Mouse (Mus musculus) lung, embryonic 14.5 days (tissue): ENCODE data around the gene Gskip. TPM values are rescaled to one million over a fixed set of nuclear protein-coding genes. Genes with fewer than 3 reads are reported as not detected.

Experiments used
- ATAC-seq: fragments of 200-750 bp; cut with Nextera tagmentation; 2 replicates; pipeline ENCODE4 v1.8.0; 2017; ENCODE audit warnings: mild to moderate bottlenecking, moderate TSS enrichment, moderate library complexity; ENCODE audit not compliant: insufficient read depth
- DNase-seq: peaks from one replicate; pipeline ENCODE4 v3.0.0-alpha.2; 2015
- H3K27ac ChIP-seq: fragments of 300-500 bp; sonication (generic); 2 replicates; pipeline ENCODE4 v1.5.1; 2014; ENCODE audit warnings: low read depth, mild to moderate bottlenecking, moderate library complexity
- H3K27me3 ChIP-seq: fragments of 300-500 bp; sonication (generic); 2 replicates; pipeline ENCODE4 v1.6.1; 2014; ENCODE audit warnings: low read length, control low read depth; ENCODE audit not compliant: insufficient read depth
- H3K36me3 ChIP-seq: fragments of 300-500 bp; sonication (generic); 2 replicates; pipeline ENCODE4 v1.6.1; 2014; ENCODE audit warnings: control low read depth; ENCODE audit not compliant: insufficient read depth
- H3K4me1 ChIP-seq: fragments of 300-500 bp; sonication (generic); 2 replicates; pipeline ENCODE4 v1.6.1; 2014; ENCODE audit warnings: antibody characterized with exemption, control low read depth; ENCODE audit not compliant: insufficient read depth
- H3K4me2 ChIP-seq: fragments of 300-500 bp; sonication (generic); 2 replicates; pipeline ENCODE4 v1.6.1; 2014; ENCODE audit warnings: mild to moderate bottlenecking
- H3K4me3 ChIP-seq: fragments of 300-500 bp; sonication (generic); 2 replicates; pipeline ENCODE4 v1.5.1; 2014; ENCODE audit warnings: low read depth, low read length
- H3K9ac ChIP-seq: fragments of 300-500 bp; sonication (generic); 2 replicates; pipeline ENCODE4 v1.6.1; 2014
- H3K9me3 ChIP-seq: fragments of 300-500 bp; sonication (generic); 2 replicates; pipeline ENCODE4 v1.6.1; 2016; ENCODE audit warnings: low read depth, low read length, control low read depth
- CTCF ChIP-seq: IDR thresholded peaks from 2 replicates; pipeline ENCODE4 v1.5.1; 2016; ENCODE audit warnings: antibody characterized with exemption, low read depth
- WGBS: fragments of 180-500 bp; shearing (Covaris S2); extraction: QIAGEN DNeasy Blood & Tissue Kit; methylation state at CpG from one replicate; pipeline ENCODE4 v1.1.7; 2014; 5-methylcytosine and 5-hydroxymethylcytosine counted together
- polyA plus RNA-seq: library from polyadenylated mRNA; unstranded; fragments of >200 nt; fragmentation: Nextera tagmentation; extraction: Ambion mirVana; gene quantifications from 2 replicates; pipeline ENCODE4 v1.2.1, GENCODE M21; 2014

Gene Gskip
- polyA plus RNA-seq, 1 experiment from 2014 or later = 30.6 TPM

GRCm38 (mm10) chr12:105678762-105679161 is 5.9 kb upstream of the Gskip start:
- 50% methylated on average over 3 of the region's 3 CpGs for WGBS
- H3K27ac ChIP-seq = no peak overlapping the region
- no peak overlapping the region for H3K4me3 ChIP-seq
- H3K27me3 ChIP-seq = no peaks in the 10 kb centered on the region
- peaks cover 21% of the 10 kb centered on the region for H3K36me3 ChIP-seq
- no peak overlapping the region for H3K4me2 ChIP-seq
- no peaks in the 10 kb centered on the region for H3K4me1 ChIP-seq
- no peak overlapping the region for H3K9ac ChIP-seq
- no peaks in the 10 kb centered on the region for H3K9me3 ChIP-seq
- no peak for TF ChIP-seq CTCF
- DNase-seq (no peak), ATAC-seq (no peak)

GRCm38 (mm10) chr12:105685001-105685691 is 517 bp downstream of the Gskip start, which contains the start of gene Atg2b:
TSS of gene Atg2b (minus strand) at chr12:105685211.
- Histone ChIP-seq H3K36me3 (peaks cover 16% of the 10 kb centered on the region), H3K9ac (peak within 1 kb of the TSS; percentile 93), H3K27me3 (no peaks in the 10 kb centered on the region), H3K4me2 (peak within 1 kb of the TSS; percentile 91), H3K4me3 (peak within 1 kb of the TSS; percentile 94), H3K27ac (peak within 1 kb of the TSS; percentile 93), H3K4me1 (no peaks in the 10 kb centered on the region), H3K9me3 (no peaks in the 10 kb centered on the region)
- peak; percentile 99 for DNase-seq
- WGBS = 1% methylated on average over 70 of the region's 73 CpGs
- peak; percentile 90 for ATAC-seq
- no peak for TF ChIP-seq CTCF

GRCm38 (mm10) chr12:105686791-105687190 is 2.2 kb downstream of the Gskip start:
- no peak overlapping the region for H3K4me3 ChIP-seq
- DNase-seq (no peak), ATAC-seq (no peak)
- TF ChIP-seq CTCF = no peak
- H3K4me2 ChIP-seq = no peak overlapping the region
- H3K27ac ChIP-seq = no peak overlapping the region
- H3K27me3 ChIP-seq = no peaks in the 10 kb centered on the region
- WGBS = 89% methylated on average over 3 of the region's 3 CpGs
- H3K4me1 ChIP-seq = no peaks in the 10 kb centered on the region
- H3K9ac ChIP-seq = no peak overlapping the region
- H3K9me3 ChIP-seq = no peaks in the 10 kb centered on the region
- H3K36me3 ChIP-seq = peaks cover 15% of the 10 kb centered on the region

- DNase-seq = no peak
- no peak overlapping the region for H3K9ac ChIP-seq
- ATAC-seq = no peak
- no peak for TF ChIP-seq CTCF
- H3K36me3 ChIP-seq = peaks cover 19% of the 10 kb centered on the region
- no peaks in the 10 kb centered on the region for H3K27me3 ChIP-seq
- no peak overlapping the region for H3K4me2 ChIP-seq
- H3K4me3 ChIP-seq = no peak overlapping the region
- WGBS = 82% methylated on average over 4 of the region's 4 CpGs
- H3K27ac ChIP-seq = no peak overlapping the region
- no peaks in the 10 kb centered on the region for H3K9me3 ChIP-seq
- no peaks in the 10 kb centered on the region for H3K4me1 ChIP-seq
These were observed 2.8 kb downstream of the Gskip start for GRCm38 (mm10) chr12:105687416-105687815.

GRCm38 (mm10) chr12:105688546-105688945 is 3.9 kb downstream of the Gskip start:
- WGBS = 76% methylated on average over 4 of the region's 4 CpGs
- no peak overlapping the region for H3K27ac ChIP-seq
- H3K4me2 ChIP-seq = no peak overlapping the region
- no peaks in the 10 kb centered on the region for H3K4me1 ChIP-seq
- no peak overlapping the region for H3K4me3 ChIP-seq
- peaks cover 23% of the 10 kb centered on the region for H3K36me3 ChIP-seq
- no peak for TF ChIP-seq CTCF
- DNase-seq (peak; percentile 9), ATAC-seq (no peak)
- H3K9me3 ChIP-seq = no peaks in the 10 kb centered on the region
- H3K9ac ChIP-seq = no peak overlapping the region
- no peaks in the 10 kb centered on the region for H3K27me3 ChIP-seq

- no peak for DNase-seq
- no peak overlapping the region for H3K4me3 ChIP-seq
- peaks cover 23% of the 10 kb centered on the region for H3K36me3 ChIP-seq
- no peak overlapping the region for H3K27ac ChIP-seq
- WGBS = 84% methylated on average over 13 of the region's 13 CpGs
- no peaks in the 10 kb centered on the region for H3K27me3 ChIP-seq
- H3K4me2 ChIP-seq = no peak overlapping the region
- no peaks in the 10 kb centered on the region for H3K4me1 ChIP-seq
- H3K9me3 ChIP-seq = no peaks in the 10 kb centered on the region
- TF ChIP-seq CTCF = no peak
- no peak for ATAC-seq
- H3K9ac ChIP-seq = no peak overlapping the region
These were observed 4.8 kb downstream of the Gskip start for GRCm38 (mm10) chr12:105689435-105689834.

GRCm38 (mm10) chr12:105694021-105694420 is 9.4 kb downstream of the Gskip start:
- H3K27ac ChIP-seq = no peak overlapping the region
- H3K4me3 ChIP-seq = no peak overlapping the region
- ATAC-seq (no peak), DNase-seq (no peak)
- H3K9me3 ChIP-seq = no peaks in the 10 kb centered on the region
- no peak for TF ChIP-seq CTCF
- no peak overlapping the region for H3K9ac ChIP-seq
- 97% methylated on average over 2 of the region's 2 CpGs for WGBS
- no peaks in the 10 kb centered on the region for H3K27me3 ChIP-seq
- peaks cover 20% of the 10 kb centered on the region for H3K36me3 ChIP-seq
- no peak overlapping the region for H3K4me2 ChIP-seq
- H3K4me1 ChIP-seq = no peaks in the 10 kb centered on the region
